Mouse (Mus musculus) CD4-positive helper T cell, adult 2 months (primary cell): ENCODE data around the gene Ldlr.
"Not testable (repeated sequence)": the region's sequence is repeated elsewhere in the genome, so short reads cannot be mapped to it uniquely, and the experiment has no call there.

Source experiments
- DNase-seq: peaks from one replicate; pipeline ENCODE4 v3.0.0-alpha.2; 2012; ENCODE audit warnings: low read depth, missing footprints, low spot score

The Ldlr gene

DNA sequence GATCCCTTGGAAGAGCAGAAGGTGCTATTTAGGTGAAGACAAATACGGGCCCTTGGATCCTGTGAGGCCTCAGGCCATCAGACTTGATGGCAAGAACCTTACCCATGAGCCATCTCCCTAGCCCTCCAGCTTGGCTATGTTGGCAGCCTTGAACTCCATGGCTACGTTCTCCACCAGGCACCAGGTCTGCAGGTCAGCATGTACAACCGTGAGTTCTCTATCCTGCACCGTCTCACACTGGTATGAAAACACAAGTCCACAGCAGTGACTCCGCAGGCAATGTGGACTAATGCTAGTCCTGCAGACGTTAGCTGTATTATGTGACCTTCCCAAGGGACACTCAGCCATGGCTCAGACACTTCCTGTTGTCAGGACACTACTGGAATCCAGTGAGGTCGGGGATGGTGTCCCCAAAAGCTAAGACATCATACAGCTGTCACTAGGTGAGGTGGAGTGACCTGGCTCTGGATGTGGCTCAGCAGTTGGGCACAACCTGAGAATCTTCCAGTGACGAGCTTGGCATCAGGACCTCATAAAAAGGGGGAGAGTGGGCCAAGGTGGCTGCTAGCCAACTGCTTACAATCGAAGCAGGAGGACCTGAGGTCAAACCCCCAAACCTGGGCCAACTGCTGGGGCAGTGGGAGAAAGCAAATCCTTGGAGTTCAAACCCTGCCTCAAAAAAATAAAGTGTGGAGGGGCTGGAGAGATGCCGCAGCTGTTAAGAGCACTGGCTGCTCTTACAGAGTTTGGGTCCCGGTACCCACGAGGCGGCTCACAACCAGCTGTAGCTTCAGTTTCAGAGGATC, 31.4 kb downstream of the Ldlr start:
- DNase-seq, result no peak

DNA sequence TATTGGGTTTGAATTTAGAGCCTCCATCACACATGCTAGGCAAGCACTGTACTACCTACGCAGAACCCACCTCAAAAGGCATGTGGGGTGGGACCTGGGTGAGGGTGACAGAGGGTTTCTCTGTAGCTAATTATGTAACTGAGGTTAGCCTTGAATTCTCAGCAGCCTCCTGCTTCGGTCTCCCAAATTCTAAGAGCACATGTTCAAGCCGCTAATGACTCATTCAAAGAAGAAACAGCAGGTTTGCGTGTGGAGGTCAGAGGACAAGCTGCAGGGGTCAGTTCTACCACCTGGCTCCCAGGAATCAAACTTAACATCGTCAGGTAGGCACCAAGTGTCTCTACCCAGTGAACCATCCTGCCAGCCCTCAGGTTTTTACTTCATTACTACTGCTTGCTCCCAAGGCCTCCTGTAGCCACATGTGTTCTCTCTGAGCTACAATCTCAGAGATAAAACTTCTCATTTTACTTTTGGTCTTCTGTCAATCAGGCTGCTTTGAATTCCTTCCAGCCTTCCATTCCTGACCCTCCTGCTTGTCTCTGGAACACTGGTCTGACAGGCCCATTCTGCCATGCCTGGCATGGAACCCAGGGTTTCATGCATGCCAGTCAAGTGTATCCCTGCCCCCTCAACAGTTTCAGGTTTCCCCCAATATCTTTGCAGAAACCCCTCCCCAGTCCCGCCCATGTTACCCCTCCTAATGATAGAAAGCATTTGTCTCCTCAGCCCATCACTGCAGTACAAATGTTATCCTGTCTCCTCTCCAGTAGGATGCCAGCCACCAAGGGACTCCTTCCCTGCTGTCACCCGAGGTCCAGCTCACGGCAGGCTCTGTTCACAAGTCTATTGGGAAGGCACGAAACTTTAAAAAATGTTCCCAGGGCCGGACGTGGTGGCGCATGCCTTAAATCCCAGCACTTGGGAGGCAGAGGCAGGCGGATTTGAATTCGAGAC, 35.6 kb downstream of the Ldlr start:
- no peak for DNase-seq

DNA sequence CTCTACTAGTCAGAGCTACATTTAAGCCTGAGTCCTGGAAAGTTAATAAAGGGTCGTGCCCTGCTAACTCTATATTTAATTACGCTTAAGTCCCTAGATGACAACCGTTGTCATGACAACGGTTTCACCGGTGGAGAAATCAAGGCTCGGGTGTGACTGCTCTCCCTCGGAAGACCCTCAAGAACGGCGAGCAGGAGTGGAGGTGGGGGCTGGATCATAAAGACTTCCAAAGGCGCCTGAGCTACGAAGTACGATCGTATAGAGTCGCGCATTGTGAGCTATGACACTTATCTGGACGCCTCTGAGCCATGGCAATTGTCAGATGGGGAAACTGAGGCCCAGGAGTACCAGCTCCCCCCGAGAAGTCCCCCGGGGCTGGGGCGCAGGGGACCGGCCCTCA, 36.4 kb downstream of the Ldlr start:
- peak; percentile 38 for DNase-seq

DNA sequence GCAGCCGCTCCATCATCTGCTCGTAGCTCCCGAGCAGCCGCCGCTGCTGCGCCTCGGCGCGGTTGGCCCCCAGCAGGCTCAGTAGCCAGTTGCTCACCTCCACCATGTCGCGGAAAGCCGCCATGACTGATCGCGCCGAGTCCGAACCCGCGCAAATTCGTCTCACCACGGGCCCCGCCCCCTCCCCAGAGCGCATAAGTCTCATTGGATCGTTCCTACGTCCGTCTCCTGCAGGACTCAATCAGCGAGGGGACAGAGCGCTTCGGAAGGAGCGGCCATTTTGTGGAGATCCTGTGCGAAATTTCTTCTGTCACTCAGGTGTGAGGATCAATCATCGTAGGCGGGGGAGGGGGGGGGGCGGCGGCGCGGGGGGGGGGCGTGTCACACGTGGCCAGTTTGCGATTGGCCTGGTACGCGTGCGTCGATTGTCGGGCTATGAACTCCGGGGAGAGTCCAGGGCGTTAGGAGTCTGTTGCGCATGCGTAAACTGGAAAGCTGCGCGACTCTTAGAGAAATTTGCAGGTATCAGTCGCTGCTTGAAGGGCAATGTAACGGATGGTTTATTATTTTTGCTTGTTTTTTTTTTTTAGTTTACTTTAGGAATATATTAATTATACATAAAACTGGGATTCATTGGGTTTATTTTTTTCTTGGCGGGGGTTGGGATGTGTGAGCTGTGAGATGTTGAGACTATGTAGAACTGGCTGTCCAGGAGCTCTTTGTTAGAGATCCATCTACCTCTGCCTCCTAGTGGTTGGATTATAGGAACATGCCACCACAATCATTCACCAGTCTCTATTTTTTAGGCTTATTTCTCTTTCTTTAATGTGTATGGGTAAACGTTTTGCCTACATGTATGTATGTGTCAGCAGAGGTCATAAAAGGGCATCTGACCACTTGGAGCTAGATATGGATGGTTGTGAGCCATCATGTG, 37.1 kb downstream of the Ldlr start, which contains the start of gene Spc24:
Spc24 (minus strand) TSS at position 149 of the 934 bp plus-strand sequence.
- DNase-seq, result peak; percentile 98

DNA sequence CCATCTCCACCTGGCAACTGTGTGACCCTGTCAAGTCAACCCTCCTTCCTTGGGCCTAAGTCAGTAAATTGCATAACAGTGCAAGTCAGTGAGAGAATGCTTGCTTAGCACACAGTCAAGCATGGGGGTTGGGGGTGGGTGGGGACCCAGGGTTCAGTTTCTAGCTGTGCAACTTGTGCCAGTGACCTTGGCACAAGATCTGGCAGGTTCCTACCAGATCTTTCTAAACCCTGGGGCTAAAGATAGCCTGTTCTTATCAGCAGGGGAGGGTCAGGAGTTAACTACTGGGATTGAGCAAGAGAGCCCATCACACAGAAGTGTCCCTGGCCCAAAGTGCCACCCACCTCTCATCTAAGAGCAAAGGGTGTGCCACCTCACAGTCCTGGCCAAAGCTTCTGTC, 38.9 kb downstream of the Ldlr start:
- no peak for DNase-seq

DNA sequence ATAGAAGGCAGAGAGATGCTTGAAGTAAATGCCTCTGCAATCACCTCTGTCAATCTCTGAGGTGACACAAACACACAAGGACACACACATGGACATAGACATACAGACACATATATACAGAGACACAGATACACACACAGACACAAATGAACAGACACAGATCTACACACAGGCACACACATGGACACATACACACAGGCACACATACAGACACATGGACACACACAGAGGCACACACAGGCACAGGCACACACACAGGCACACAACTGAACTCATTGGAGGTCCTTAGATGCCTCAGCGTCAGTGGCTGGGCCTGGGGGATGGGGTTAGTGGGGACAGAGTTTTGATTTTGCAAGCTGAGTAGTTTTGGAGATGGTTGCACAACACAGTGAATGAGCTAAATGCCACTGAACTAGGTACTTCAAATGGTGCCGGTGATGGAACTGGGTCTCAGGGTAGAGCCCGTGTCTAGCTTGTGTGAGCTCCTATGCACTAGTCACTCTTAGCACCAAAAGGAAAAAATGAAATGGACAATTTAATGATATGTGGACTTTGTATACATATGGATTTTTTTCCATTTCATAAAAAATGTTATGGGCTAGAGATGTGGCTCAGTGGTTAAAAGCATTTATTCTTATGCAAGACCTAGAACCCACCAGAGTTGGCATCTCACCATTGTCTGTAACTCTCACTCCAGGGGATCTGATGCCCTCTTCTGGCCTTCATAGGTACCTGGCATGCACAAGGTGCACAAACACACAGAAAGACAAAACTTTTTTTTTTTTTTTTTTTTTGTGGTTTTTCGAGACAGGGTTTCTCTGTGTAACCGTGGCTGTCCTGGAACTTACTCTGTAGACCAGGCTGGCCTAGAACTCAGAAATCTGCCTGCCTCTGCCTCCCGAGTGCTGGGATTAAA, 41.1 kb downstream of the Ldlr start:
- DNase-seq, result no peak

DNA sequence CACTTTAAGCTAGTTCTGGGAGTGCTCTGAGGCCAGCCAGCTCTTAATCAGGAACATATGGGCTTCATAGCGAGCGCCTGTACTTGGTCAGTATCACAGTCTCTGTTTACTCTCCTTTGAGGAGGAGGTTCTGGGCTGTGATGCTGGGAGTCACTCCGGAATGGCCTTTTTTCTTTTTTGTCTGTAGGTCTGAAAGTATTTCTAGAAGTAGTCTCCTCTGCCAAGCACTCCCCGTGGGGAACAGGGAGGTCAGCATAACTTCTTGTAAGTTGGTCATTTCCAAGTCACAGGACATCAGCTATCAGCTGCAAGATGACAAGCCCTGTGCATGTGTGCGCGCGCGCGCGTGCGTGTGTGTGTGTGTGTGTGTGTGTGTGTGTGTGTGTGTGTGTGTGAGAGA, 44.6 kb downstream of the Ldlr start:
- DNase-seq, result no peak

DNA sequence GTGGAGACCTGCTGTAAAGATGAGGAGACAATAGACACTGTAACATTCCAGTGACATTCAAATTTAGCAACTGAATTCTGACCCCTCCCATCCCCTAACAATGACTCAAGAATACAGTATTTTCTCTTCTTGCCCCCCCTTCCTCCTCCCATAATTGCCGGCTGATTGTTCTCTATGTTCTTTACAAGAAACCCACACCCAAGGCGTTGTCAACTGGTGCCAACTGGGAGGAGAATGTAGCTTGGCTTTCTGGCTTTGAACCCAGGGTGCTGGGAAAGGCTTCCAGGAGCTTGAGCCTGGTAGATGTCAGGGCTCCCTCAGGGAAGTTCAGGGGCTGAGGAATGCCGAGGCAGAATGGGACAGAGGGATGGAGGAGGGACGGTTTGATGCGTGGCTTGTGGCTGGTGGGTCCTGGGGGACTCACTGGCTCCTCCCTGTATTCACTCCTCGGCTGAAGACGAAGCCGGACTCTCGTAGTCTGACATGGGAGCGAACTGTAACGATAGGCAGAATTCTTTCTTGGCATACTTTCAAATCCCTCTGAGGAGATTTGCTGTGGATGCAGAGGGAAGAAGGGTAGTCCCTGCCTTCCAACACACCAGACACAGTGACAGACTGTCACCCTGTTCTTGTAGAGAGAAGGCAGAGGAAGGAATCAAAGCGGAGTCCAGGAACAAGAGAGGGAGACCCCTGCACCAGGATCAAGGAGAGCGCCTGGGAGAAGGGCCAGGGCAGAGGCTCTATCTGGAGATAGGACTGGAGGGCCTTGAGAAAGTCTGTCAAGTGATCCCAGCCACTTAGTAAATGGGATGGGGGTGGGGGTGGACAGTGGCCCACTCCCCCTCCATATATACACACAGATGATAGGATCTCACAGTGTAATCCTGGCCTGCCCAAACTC, 45.5 kb downstream of the Ldlr start:
- DNase-seq, result no peak

DNA sequence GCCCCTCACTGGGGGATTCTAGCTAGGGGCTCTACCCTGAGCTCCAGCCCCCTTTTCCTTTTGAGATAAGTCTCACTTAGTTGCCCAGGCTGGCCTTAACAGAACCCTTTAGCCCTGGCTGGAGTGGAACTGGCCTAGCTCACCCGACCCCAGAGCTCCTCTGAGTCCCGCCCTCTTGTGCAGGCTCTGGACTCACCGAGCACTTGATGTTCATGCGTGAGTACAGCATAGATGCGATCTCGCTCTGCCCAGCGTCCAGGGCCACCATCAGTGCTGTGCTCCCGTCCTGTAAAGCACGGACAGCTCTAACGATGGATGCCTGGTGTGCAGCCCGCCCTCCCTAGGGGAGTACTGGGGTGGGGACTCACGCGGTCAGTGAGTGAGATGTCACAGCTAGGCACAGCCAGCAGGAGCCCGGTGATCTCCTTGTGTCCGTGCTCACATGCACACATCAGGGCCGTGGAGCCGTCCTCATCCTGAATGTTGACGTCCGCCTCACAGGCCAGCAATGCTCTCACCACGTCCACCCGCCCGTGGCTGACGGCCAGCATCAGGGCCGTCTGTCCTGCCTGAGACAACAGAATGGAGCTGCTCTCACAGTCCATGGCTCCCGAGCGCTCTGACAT, 46.4 kb downstream of the Ldlr start:
- DNase-seq, result no peak

DNA sequence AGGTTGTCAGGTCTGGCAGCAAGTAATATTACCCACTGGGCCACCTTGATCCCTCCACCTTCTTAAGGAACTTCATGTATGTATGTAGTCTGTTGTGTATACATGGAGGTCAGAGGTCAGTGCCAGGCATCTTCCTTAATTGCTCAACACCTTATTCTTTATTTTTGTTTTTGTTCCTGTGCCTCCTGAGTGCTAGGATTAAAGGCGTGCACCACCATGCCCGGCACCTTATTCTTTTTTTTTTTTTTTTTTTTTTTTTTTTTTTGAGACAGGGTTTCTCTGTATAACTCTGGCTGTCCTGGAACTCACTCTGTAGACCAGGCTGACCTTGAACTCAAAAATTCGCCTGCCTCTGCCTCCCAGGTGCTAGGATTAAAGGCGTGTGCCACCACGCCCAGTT, 50.1 kb downstream of the Ldlr start:
- DNase-seq, result not testable (repeated sequence)

DNA sequence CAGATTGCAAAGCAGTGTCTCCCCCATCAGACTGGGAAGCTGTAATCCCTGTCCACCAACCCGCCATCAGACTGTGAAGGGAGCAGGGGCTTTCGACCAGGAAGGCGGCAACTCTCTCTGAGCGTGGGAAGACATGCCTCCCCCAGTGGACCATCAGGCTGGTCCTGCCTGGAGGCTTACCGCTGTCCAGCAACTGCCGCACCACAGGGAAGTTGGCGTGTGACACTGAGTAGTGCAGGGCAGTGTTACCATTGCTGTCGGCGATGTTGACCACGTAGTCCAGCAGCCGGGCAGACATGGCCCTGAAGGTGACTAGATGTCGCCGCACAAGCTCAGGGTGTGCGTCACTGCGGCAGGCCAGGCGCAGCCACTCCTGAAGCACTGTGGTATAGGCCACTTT, 51.1 kb downstream of the Ldlr start:
- no peak for DNase-seq

DNA sequence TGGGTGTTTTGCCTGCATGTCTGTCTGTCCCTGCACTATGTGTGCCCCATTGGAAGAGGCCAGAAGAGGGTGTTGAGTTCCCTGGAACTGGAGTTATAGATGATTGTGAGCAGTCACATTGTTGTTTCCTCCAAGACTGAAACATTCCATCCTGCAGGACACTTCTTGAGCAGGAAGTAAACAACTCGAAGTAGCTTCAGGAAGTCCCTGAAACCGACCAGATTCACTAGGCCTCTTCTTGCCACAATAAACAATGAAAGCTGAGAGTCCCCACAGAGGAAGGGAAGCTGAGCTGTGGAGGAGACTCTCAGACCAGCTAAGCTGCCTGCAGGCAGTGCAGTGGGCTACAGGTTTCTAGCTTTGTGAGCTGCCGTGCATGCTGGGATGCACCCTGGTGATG, 54.4 kb downstream of the Ldlr start:
- DNase-seq, result no peak

DNA sequence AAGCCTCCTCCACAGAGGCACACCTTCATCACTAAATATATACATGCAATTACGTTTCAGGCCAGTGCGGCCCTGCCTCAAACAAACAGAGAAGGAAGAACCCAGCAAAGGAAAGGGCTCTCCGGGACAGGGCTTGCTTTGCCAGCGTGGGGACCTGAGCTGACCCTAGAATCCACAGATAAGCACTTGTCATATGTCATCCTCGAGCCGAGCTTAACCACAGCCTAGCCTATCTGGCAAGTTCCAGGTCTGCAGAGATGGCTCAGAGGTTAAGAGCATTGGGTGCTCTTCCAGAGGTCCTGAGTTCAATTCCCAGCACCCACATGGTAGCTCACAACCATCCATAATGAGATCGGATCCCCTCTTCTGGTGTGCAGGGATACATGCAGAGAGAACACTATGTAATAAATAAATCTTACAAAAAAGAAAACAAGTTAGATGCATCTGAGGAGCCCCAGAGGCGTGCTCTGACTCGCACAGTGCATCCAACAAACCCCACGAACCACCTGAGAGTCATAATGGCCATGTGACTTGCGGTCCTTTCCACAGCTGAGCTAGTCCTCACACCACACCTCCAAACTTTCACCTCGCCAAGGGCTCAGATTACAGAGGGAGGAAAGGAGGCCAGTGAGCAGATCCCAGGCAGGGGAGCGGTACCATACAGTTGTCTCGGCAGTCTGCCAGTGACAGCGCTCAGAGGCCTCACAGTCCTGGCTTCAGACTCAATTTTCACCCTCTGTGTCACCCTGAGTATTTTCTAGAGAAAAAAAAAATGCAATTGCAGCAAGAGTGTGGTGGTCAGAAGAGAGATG, 58.6 kb downstream of the Ldlr start:
- no peak for DNase-seq

DNA sequence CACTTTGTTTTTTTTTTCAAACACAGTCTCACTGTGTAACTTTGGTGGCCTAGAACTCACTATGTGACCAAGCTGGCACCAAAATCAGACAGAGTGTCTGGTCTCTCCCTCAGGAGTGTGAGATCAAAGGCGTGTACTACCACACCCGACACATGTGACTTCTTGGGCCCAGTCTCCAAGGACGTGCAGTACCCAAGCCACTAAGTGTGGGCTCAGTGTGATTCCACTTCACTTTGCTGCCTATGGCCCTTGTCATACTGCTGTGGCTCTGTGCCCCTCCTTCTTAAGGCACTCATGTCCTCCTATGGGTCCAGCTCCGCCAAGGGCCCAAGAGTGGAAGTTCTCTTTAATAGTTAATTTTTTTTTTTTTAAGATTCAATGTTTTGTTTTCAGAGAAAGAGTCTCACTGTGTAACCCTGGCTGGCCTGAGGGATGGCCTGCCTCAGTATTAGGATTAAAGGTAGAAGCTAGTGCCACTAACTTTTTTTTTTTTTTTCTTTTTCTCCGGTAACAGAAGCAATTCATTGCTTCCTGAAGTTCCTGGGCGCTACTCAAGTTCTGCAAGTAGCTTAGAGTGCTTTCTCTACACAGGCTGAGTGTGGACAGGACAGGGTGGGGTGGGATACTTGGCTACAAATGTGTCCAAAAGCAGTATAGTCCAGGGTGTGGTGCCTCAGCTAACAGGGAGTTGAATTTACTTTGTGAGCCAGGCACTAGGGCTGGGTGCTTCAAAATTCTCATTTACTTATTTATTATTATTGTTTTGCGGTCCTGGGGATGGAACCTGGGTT, 61.4 kb downstream of the Ldlr start:
- DNase-seq, result no peak

DNA sequence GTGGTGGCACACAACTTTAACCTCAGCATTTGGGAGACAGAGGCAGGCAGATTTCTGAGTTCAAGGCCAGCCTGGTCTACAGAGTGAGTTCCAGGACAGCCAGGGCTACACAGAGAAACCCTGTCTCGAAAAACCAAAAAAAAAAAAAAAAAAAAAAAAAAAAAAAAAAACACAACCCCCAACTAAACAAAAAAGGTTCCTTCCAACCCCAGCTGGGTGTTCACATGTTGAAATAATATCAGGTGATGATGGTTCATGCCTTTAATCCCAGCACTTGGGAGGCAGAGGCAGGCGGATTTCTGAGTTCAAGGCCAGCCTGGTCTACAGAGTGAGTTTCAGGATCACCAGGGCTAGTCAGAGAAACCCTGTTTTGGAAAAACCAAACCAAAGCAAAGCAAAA, 63.0 kb downstream of the Ldlr start:
- not testable (repeated sequence) for DNase-seq

DNA sequence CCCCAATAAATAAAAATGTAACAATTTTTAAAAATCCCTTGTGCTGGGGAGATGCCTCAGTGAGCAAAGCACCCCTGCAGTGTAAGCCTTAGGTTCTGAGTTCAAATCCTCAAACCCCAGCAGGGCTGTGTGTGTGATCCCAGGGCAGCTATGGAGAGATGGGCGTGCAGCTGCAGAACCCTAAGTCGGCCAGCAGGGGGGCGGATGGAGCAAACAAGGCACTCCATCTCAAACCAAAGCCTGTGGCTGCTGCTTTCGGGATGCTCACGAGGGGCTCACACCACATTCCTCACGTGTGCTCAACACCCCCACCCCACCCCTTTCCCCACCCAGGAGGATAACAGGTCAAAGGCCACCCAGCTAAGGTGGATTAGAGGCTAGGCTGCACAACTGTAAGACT, 63.6 kb downstream of the Ldlr start:
- peak; percentile 49 for DNase-seq

DNA sequence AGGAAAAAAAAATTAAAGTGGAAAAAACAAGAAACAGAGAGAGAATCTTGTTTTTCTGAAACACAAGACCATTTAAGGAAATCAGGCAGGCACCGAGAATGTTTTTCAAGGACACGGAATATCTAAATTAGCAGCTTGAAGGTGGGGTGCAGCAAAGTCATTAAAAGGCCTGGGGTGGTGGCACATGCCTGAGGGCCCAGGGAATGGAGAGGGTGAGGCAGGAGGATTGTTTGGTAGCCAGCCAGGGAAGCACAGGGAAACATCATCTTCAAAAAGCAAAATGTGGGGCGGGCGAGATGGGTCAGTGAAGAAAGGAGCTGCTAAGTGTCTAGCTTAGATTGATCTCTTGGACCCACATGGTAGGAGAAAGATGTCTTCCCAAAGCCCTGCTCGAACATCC, 64.4 kb downstream of the Ldlr start:
- no peak for DNase-seq
